ENCODE assay signal across 18 mouse cellular contexts in the genomic region with DNA sequence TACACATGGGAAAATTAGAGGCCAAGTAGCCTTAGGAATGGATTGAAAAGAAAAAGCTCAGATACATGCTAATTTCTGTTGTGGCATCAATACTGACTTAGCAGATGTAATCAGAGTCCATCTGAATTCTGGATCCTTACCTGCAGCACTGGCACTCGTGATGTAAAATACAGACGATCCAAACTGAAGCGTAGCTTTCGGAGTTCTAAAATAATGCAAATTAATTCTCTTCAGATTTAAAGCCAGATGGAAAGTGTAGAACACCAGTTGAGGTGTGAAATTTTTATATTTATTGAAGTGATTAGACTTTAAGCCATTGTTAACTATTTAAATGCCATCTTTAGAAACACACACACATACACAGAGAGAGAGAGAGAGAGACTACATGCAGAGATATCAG. TPM values are rescaled to one million over a fixed set of nuclear protein-coding genes. Genes with fewer than 3 reads are reported as not detected.
"Had no signal": no experiment of that assay in that cellular context is flagged by ENCODE, and none has a peak within 500 bp of the region (broad histone marks: within the 10 kb centered on the region; RNA-seq: fewer than 3 reads in every experiment).

No protein-coding gene starts in this region.

- H3K9ac ChIP-seq: lung, embryonic 14.5 days; midbrain, embryonic 12.5 days; midbrain, embryonic 15.5 days; neural tube, embryonic 12.5 days had no signal

- H3K27ac ChIP-seq: midbrain, embryonic 10.5 days; midbrain, embryonic 12.5 days; midbrain, embryonic 15.5 days; neural tube, embryonic 12.5 days had no signal

- H3K27me3 ChIP-seq: midbrain, embryonic 12.5 days; midbrain, embryonic 15.5 days; neural tube, embryonic 12.5 days had no signal

- H3K36me3 ChIP-seq: midbrain, embryonic 15.5 days had no signal

- H3K9me3 ChIP-seq: midbrain, embryonic 10.5 days; midbrain, embryonic 12.5 days; midbrain, embryonic 15.5 days; neural tube, embryonic 12.5 days had no signal

- H3K4me1 ChIP-seq: neural tube, embryonic 12.5 days had no signal

- ATAC-seq: midbrain, embryonic 15.5 days had no signal

- H3K4me3 ChIP-seq: midbrain, embryonic 10.5 days; midbrain, embryonic 12.5 days; midbrain, embryonic 15.5 days; neural tube, embryonic 12.5 days had no signal

- H3K4me2 ChIP-seq: lung, embryonic 14.5 days; midbrain, embryonic 12.5 days; midbrain, embryonic 15.5 days; neural tube, embryonic 12.5 days had no signal

- DNase-seq: lung, adult 18-20 months; lung, embryonic 14.5 days; lung, postnatal 10 days; lung, postnatal 4 days; retina, postnatal 1 day; right cerebral cortex, adult 18-20 months; right cerebral cortex, postnatal 25 days; right cerebral cortex, postnatal 4 days; spleen, adult 18-20 months; thymus, adult 18-20 months; thymus, postnatal 14 days; thymus, postnatal 36 days had no signal

RNA-seq across cellular contexts. Expression of gene Hebp2, which starts 15.7 kb away (rescaled TPM):
- total RNA-seq: megakaryocyte-erythroid progenitor cell, adult 5-6 weeks; neutrophil, adult 5-6 weeks had no signal
